Mouse (Mus musculus) heart, postnatal 0 days (tissue): Measurements from ENCODE around the gene Itprip. TPM values are rescaled to one million over a fixed set of nuclear protein-coding genes. Genes with fewer than 3 reads are reported as not detected.

ENCODE experiments used
- ATAC-seq: fragments of 200-750 bp; cut with Nextera tagmentation; 2 replicates; pipeline ENCODE4 v1.8.0; 2017; ENCODE audit warnings: low read depth, moderate number of reproducible peaks, moderate library complexity; ENCODE audit not compliant: insufficient read depth
- DNase-seq: peaks from one replicate; pipeline ENCODE4 v3.0.0-alpha.2; 2016; ENCODE audit warnings: low spot score
- H3K27ac ChIP-seq: fragments of 300-500 bp; sonication (generic); 2 replicates; pipeline ENCODE4 v1.5.1; 2014; ENCODE audit warnings: low read depth, mild to moderate bottlenecking
- H3K27me3 ChIP-seq: fragments of 300-500 bp; sonication (generic); 2 replicates; pipeline ENCODE4 v1.6.1; 2014; ENCODE audit warnings: low read length, mixed read lengths; ENCODE audit not compliant: control insufficient read depth, insufficient read depth
- H3K36me3 ChIP-seq: fragments of 300-500 bp; sonication (generic); replicated peaks from 2 replicates; pipeline ENCODE4 v1.6.1; 2014; ENCODE audit warnings: low read length, mixed read lengths; ENCODE audit not compliant: control insufficient read depth, insufficient read depth
- H3K4me1 ChIP-seq: fragments of 300-500 bp; sonication (generic); 2 replicates; pipeline ENCODE4 v1.6.1; 2014; ENCODE audit warnings: antibody characterized with exemption; ENCODE audit not compliant: control insufficient read depth, insufficient read depth
- H3K4me2 ChIP-seq: fragments of 300-500 bp; sonication (generic); 2 replicates; pipeline ENCODE4 v1.6.1; 2014; ENCODE audit warnings: low read depth, mild to moderate bottlenecking, low read length, moderate library complexity
- H3K4me3 ChIP-seq: fragments of 300-500 bp; sonication (generic); 2 replicates; pipeline ENCODE4 v1.5.1; 2014; ENCODE audit warnings: low read depth, low read length
- H3K9ac ChIP-seq: fragments of 300-500 bp; sonication (generic); replicated peaks from 2 replicates; pipeline ENCODE4 v1.6.1; 2014; ENCODE audit warnings: low read depth, low read length, mixed read lengths
- H3K9me3 ChIP-seq: fragments of 300-500 bp; sonication (generic); replicated peaks from 2 replicates; pipeline ENCODE4 v1.6.1; 2016; ENCODE audit warnings: low read length; ENCODE audit not compliant: control insufficient read depth
- CTCF ChIP-seq: IDR thresholded peaks from 2 replicates; pipeline ENCODE4 v1.5.1; 2016; ENCODE audit warnings: antibody characterized with exemption, control low read depth, low read depth
- EP300 ChIP-seq: IDR thresholded peaks from 2 replicates; pipeline ENCODE4 v1.6.1; 2016; ENCODE audit warnings: antibody characterized with exemption, low read depth
- WGBS: fragments of 180-500 bp; shearing (Covaris S2); extraction: QIAGEN DNeasy Blood & Tissue Kit; methylation state at CpG from one replicate; pipeline ENCODE4 v1.1.7; 2014; 5-methylcytosine and 5-hydroxymethylcytosine counted together
- polyA plus RNA-seq: library from polyadenylated mRNA; unstranded; fragments of >200 nt; fragmentation: Nextera tagmentation; extraction: Ambion mirVana; gene quantifications from 2 replicates; pipeline ENCODE4 v1.2.1, GENCODE M21; 2015
- total RNA-seq: library from RNA; depleted of rRNA; stranded (reverse); fragments of >200 nt; gene quantifications from 2 replicates; pipeline ENCODE4 v1.2.3, GENCODE M21; 2014; ENCODE audit warnings: low replicate concordance

The Itprip gene
- total and polyA plus RNA-seq, 2 experiments from 2014 or later: 9.5 to 27.2 TPM

DNA sequence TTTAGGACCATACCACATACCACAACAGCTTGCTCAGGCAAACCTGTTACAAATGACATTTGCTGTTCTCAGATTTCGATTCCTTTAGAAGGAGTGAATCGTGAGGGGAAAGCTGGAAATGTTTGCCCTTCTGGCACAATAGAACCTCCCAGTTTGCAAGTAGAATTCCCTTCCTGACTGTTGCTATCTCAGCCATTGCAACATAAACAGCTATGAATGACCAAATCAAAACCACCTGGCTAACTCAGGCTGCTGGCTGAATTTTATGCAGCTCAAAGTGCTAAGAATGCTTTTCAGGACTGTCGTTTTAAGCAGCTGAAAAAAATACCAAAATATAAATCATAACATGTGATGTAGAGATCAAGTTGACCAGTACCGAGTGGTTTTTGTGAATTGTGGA is 50.1 kb downstream of the Itprip start:
- DNase-seq (no peak), ATAC-seq (no peak)
- peaks cover 2% of the 10 kb centered on the region; the same call in 1 of the 2 replicates for H3K36me3 ChIP-seq
- H3K9me3 ChIP-seq: no peaks in the 10 kb centered on the region
- no peak overlapping the region for H3K9ac ChIP-seq
- peaks cover 7% of the 10 kb centered on the region; the same call in 1 of the 2 replicates for H3K4me1 ChIP-seq
- 64% methylated on average over 4 of the region's 4 CpGs for WGBS
- no peak overlapping the region for H3K4me3 ChIP-seq
- H3K4me2 ChIP-seq: no peak overlapping the region
- TF ChIP-seq EP300 (no peak), CTCF (no peak)
- no peak overlapping the region for H3K27ac ChIP-seq
- H3K27me3 ChIP-seq: no peaks in the 10 kb centered on the region

DNA sequence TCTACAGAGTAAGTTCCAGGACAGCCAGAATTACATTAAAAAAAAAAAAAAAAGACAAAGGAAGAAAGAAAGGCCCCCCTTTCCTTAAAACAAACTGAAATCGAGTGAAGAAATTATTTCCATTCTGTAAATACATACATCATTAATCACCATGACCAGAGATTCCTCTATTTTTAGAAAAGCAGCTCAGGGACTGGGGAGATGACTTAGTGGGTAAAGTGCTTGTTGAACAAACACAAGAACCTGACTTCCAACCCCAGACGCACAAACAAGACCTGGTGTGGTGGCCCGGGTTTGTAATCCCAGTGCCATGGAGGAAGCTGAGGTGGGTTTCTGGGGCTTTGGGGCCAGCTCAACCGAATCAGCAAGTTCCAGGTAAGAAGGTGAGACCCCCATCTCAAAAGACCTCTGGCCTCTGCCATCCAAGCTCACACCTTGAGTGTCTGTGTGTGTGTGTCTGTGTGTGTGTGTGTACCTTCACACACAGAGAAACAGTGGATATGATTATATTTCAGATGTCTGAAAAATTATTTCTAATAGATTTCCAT is 51.4 kb downstream of the Itprip start:
- TF ChIP-seq EP300 (no peak), CTCF (no peak)

DNA sequence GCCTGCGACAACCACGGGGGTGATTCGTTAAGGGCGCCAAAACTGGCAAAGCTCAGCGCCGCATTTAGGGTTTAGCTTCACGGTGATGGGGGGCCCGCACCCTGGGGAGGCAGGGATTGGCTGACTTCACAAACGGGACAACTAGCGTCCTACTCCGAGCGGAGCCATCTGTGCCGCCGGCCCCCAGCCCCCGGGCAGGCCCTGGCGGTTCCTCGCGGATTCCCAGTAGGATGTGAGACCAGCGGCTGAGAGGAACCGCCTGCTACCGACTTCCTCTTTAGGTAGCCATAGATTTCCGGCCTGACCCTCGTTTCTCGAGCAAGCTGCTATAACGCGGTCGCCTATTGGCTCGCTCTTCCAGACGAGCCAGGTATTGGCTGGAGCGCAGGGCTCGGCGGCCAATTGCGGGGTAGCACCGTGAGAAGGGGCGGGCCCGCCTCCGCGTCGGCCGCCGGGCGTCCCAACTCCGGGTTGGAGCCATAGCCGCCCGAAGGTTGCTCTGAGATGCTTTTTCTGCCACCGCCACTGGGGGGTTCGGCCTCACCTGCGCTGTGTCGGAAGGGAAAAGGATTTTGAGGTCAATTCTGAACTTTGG is 53.6 kb downstream of the Itprip start, which contains the start of gene Gsto2:
Gsto2 (plus strand) TSS at position 182 of the 595 bp plus-strand sequence.
- H3K9me3 ChIP-seq: no peaks in the 10 kb centered on the region
- H3K9ac ChIP-seq: peak within 1 kb of the TSS; percentile 59
- no peaks in the 10 kb centered on the region for H3K27me3 ChIP-seq
- under 1% methylated on average over 49 of the region's 49 CpGs for WGBS
- peak; percentile 49 for TF ChIP-seq CTCF
- peak; percentile 35; the same call in 1 of the 2 replicates for TF ChIP-seq EP300
- peak within 1 kb of the TSS; percentile 54 for H3K4me3 ChIP-seq
- peaks cover 20% of the 10 kb centered on the region; the same call in 1 of the 2 replicates for H3K36me3 ChIP-seq
- DNase-seq: peak; percentile 97
- H3K27ac ChIP-seq: peak within 1 kb of the TSS; percentile 78
- H3K4me1 ChIP-seq: peaks cover 7% of the 10 kb centered on the region; the same call in 1 of the 2 replicates
- peak; percentile 100 for ATAC-seq
- peak within 1 kb of the TSS; percentile 84 for H3K4me2 ChIP-seq

More for the DNA sequence above, 51.4 kb downstream of the Itprip start:
- peaks cover 7% of the 10 kb centered on the region; the same call in 1 of the 2 replicates for H3K4me1 ChIP-seq
- WGBS: 54% methylated on average over 4 of the region's 4 CpGs
- H3K9ac ChIP-seq: no peak overlapping the region
- peaks cover 10% of the 10 kb centered on the region; the same call in 1 of the 2 replicates for H3K36me3 ChIP-seq
- H3K4me3 ChIP-seq: no peak overlapping the region
- ATAC-seq (no peak), DNase-seq (no peak)
- H3K27me3 ChIP-seq: no peaks in the 10 kb centered on the region
- H3K27ac ChIP-seq: no peak overlapping the region
- no peaks in the 10 kb centered on the region for H3K9me3 ChIP-seq
- H3K4me2 ChIP-seq: no peak overlapping the region

DNA sequence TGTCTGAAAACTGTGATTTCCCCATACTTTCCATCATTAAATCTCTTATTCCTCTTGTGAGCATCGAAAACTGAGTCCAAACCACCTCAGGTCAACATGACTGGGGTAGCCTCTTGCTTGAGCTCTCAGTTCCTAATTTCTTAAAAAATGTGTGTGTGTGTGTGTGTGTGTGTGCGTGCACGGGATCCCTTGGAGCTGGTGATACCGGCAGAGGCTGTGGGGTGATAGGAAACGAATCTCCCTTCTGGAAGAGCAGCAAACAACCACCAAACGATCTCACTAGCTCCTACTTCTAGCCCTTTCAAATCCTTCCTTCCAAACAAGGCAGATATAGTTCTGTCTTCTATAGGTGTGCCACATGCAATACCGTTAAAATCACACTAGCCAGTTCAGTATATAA is 54.4 kb downstream of the Itprip start:
- no peak for DNase-seq
- ATAC-seq: no peak
- Histone ChIP-seq H3K4me1 (peaks cover 7% of the 10 kb centered on the region; the same call in 1 of the 2 replicates), H3K4me2 (peak overlapping the region; percentile 84), H3K27ac (0 out of 2 replicates have a peak overlapping the region, but pooled peaks have one; percentile 78), H3K9ac (no peak overlapping the region), H3K9me3 (no peaks in the 10 kb centered on the region), H3K4me3 (peak overlapping the region; percentile 54), H3K36me3 (peaks cover 28% of the 10 kb centered on the region), H3K27me3 (no peaks in the 10 kb centered on the region)
- 83% methylated on average over 7 of the region's 7 CpGs for WGBS
- no peak for TF ChIP-seq CTCF
- TF ChIP-seq EP300: no peak

DNA sequence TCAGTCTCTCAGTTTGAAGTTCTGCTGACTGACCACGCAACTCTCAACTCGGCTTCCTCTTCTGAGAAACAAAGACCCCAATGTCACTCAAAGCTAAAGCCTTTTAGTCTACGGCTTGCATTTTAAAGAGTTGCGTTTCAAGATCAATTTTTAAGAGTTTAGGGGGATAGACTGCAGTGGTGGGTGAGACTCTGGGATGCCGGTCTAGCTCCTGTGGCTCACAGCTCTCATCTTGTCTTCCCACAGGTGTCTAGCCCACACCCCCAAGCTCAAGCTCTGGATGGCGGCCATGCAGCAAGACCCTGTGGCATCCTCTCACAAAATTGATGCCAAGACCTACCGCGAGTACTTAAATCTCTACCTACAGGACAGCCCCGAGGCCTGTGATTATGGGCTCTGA is 55.0 kb downstream of the Itprip start:
- ATAC-seq (no peak), DNase-seq (no peak)
- Histone ChIP-seq H3K27me3 (no peaks in the 10 kb centered on the region), H3K4me3 (no peak overlapping the region), H3K27ac (no peak overlapping the region), H3K36me3 (peaks cover 28% of the 10 kb centered on the region), H3K4me2 (no peak overlapping the region), H3K9ac (no peak overlapping the region), H3K4me1 (peaks cover 7% of the 10 kb centered on the region; the same call in 1 of the 2 replicates), H3K9me3 (no peaks in the 10 kb centered on the region)
- TF ChIP-seq EP300 (no peak), CTCF (no peak)
- WGBS: 91% methylated on average over 9 of the region's 9 CpGs
